ENCODE assay signal across 9 mouse cellular contexts in genomic region chr3:101318115-101318514, GRCm38 (mm10). TPM values are rescaled to one million over a fixed set of nuclear protein-coding genes. Genes with fewer than 3 reads are reported as not detected.
DNase-seq lines count a peak whose midpoint lies in the region; ATAC-seq and TF ChIP-seq lines count a peak whose summit lies in the region.
"Had no signal": no experiment of that assay in that cellular context is flagged by ENCODE, and none has a peak within 500 bp of the region (broad histone marks: within the 10 kb centered on the region; RNA-seq: fewer than 3 reads in every experiment).

No protein-coding gene starts in this region.

- H3K4me2 ChIP-seq in kidney, postnatal 0 days (ENCODE audit: low read length): no peak overlapping the region
- no peak overlapping the region for H3K4me2 ChIP-seq in stomach, postnatal 0 days (replicated peaks; ENCODE audit: low read depth)
- H3K4me2 ChIP-seq: heart, embryonic 13.5 days had no signal

- no peaks in the 10 kb centered on the region for H3K27me3 ChIP-seq in kidney, postnatal 0 days (ENCODE audit: insufficient read depth, low read length)
- no peaks in the 10 kb centered on the region for H3K27me3 ChIP-seq in stomach, postnatal 0 days (ENCODE audit: control insufficient read depth, insufficient read depth, low read length)
- H3K27me3 ChIP-seq: heart, embryonic 13.5 days had no signal

- no peak overlapping the region for H3K4me3 ChIP-seq in layer of hippocampus, adult 2 months
- H3K4me3 ChIP-seq in kidney, postnatal 0 days (replicated peaks; ENCODE audit: low read depth, low read length): no peak overlapping the region
- H3K4me3 ChIP-seq in stomach, postnatal 0 days (ENCODE audit: low read depth, low read length): no peak overlapping the region
- H3K4me3 ChIP-seq: heart, embryonic 13.5 days had no signal

- 73% methylated on average over 6 of the region's 6 CpGs for whole genome bisulfite sequencing in kidney, postnatal 0 days
- WGBS in stomach, postnatal 0 days: 69% methylated on average over 6 of the region's 6 CpGs

- no peak for ATAC-seq in kidney, postnatal 0 days (replicated peaks; ENCODE audit: low FRiP score, low read depth)
- ATAC-seq in stomach, postnatal 0 days (ENCODE audit: low FRiP score, low TSS enrichment): no peak

- peak; percentile 77 for TF ChIP-seq CTCF in layer of hippocampus, adult 2 months (conservative IDR thresholded peaks at IDR 0.05)
- TF ChIP-seq CTCF in kidney, postnatal 0 days (IDR thresholded peaks at IDR 0.05; ENCODE audit: low read depth): peak; percentile 73
- peak; percentile 76 for TF ChIP-seq CTCF in stomach, postnatal 0 days (IDR thresholded peaks at IDR 0.05; ENCODE audit: low read depth)

- no peaks in the 10 kb centered on the region for H3K4me1 ChIP-seq in kidney, postnatal 0 days (replicated peaks; ENCODE audit: insufficient read depth, low read length)
- H3K4me1 ChIP-seq in stomach, postnatal 0 days (replicated peaks; ENCODE audit: control insufficient read depth, insufficient read depth): no peaks in the 10 kb centered on the region

- peak; percentile 40 for DNase-seq in adrenal gland, postnatal 25 days
- no peak for DNase-seq in adrenal gland, adult 2 months
- DNase-seq in layer of hippocampus, adult 2 months (ENCODE audit: low spot score in 2 of 2): peak in 1 of 2 experiments; percentile 44
- DNase-seq in layer of hippocampus, postnatal 36 days: no peak
- peak; percentile 93 for DNase-seq in R1 (ENCODE audit: low read depth, low spot score)
- DNase-seq in kidney, postnatal 0 days (ENCODE audit: low spot score): peak; percentile 32
- DNase-seq in stomach, postnatal 0 days (ENCODE audit: low spot score): peak; percentile 57
- DNase-seq in ovary, postnatal 14 days (ENCODE audit: low spot score): no peak

- no peaks in the 10 kb centered on the region for H3K36me3 ChIP-seq in kidney, postnatal 0 days (ENCODE audit: insufficient read depth, low read length)
- H3K36me3 ChIP-seq in stomach, postnatal 0 days (ENCODE audit: control insufficient read depth, insufficient read depth, low read length): no peaks in the 10 kb centered on the region
- H3K36me3 ChIP-seq: heart, embryonic 13.5 days had no signal

- TF ChIP-seq EP300 in stomach, postnatal 0 days (optimal IDR thresholded peaks at IDR 0.05): no peak

- no peak overlapping the region for H3K9ac ChIP-seq in kidney, postnatal 0 days (ENCODE audit: low read depth, low read length)
- H3K9ac ChIP-seq in stomach, postnatal 0 days (ENCODE audit: low read length): no peak overlapping the region
- H3K9ac ChIP-seq: heart, embryonic 13.5 days had no signal

- no peak overlapping the region for H3K27ac ChIP-seq in layer of hippocampus, adult 2 months
- no peak overlapping the region for H3K27ac ChIP-seq in kidney, postnatal 0 days
- H3K27ac ChIP-seq in stomach, postnatal 0 days (replicated peaks): no peak overlapping the region
- H3K27ac ChIP-seq: heart, embryonic 13.5 days had no signal

- no peaks in the 10 kb centered on the region for H3K9me3 ChIP-seq in kidney, postnatal 0 days (replicated peaks; ENCODE audit: low read length)
- no peaks in the 10 kb centered on the region for H3K9me3 ChIP-seq in stomach, postnatal 0 days (ENCODE audit: control insufficient read depth, low read length)
- H3K9me3 ChIP-seq: heart, embryonic 13.5 days had no signal

RNA-seq across cellular contexts. Expression of gene Cd2, which starts 30.4 kb away (rescaled TPM):
- 0.33 TPM in 1 of 2 replicates, not detected in the other for total RNA-seq in adrenal gland, postnatal 25 days (2021)
- 1 to 10 TPM in 1 of 2 experiments, under 1 TPM in 1; 0.37 to 1.5 TPM for total RNA-seq in adrenal gland, adult 2 months (2021)
- polyA plus RNA-seq in adrenal gland, adult 2 months (2012; rRNA removed): 0.55 and 0.93 TPM in 2 replicates
- not detected for total RNA-seq in layer of hippocampus, adult 2 months (2021)
- total RNA-seq in layer of hippocampus, postnatal 36 days (2021): not detected
- not detected in 2 replicates for polyA plus RNA-seq in kidney, postnatal 0 days (2015; fragmentation: Nextera tagmentation; extraction: Ambion mirVana)
- polyA plus RNA-seq in stomach, postnatal 0 days (2015; fragmentation: Nextera tagmentation; extraction: Ambion mirVana): 0.17 TPM in 1 of 2 replicates, not detected in the other
- polyA plus RNA-seq: heart, embryonic 13.5 days had no signal

RNA-seq across cellular contexts. Expression of gene Igsf3, which starts 58.8 kb away (rescaled TPM):
- 5.5 and 7.0 TPM in 2 replicates for total RNA-seq in adrenal gland, postnatal 25 days (2021)
- 1 to 10 TPM; 3.4 to 8.3 TPM for total RNA-seq in adrenal gland, adult 2 months (2021)
- polyA plus RNA-seq in adrenal gland, adult 2 months (2012; rRNA removed): 2.1 TPM in 2 replicates
- 10 to 100 TPM; 19.4 to 20.6 TPM for total RNA-seq in layer of hippocampus, adult 2 months (2021)
- total RNA-seq in layer of hippocampus, postnatal 36 days (2021): 10 to 100 TPM; 17.0 to 20.6 TPM
- polyA plus RNA-seq in kidney, postnatal 0 days (2015; fragmentation: Nextera tagmentation; extraction: Ambion mirVana): 15.3 and 16.9 TPM in 2 replicates
- 12.4 and 13.6 TPM in 2 replicates for polyA plus RNA-seq in stomach, postnatal 0 days (2015; fragmentation: Nextera tagmentation; extraction: Ambion mirVana)

Comparison
In these comparisons a context has a peak if more than half of its experiments do, and no peak if none do; other contexts are left out.
1. DNase-seq: peak in adrenal gland, postnatal 25 days (single experiment), R1 (single experiment), kidney, postnatal 0 days (single experiment) and stomach, postnatal 0 days (single experiment); none in adrenal gland, adult 2 months (single experiment), layer of hippocampus, postnatal 36 days (0 of 2) and ovary, postnatal 14 days (single experiment).
2. Peak in every context shown above with its lines, with median percentiles within 50 percentile points of each other: CTCF ChIP-seq.